Mouse (Mus musculus) ES-Bruce4 (cell line): Measurements from ENCODE around the gene Ift81.

Source experiments
- CTCF ChIP-seq: IDR thresholded peaks from one replicate; pipeline ENCODE4 v1.8.1; 2011; ENCODE audit warnings: low read depth, low read length
- EP300 ChIP-seq: IDR thresholded peaks from 2 replicates; pipeline ENCODE4 v1.6.1; 2011; ENCODE audit warnings: low read depth, low read length; ENCODE audit not compliant: insufficient read depth

- TF ChIP-seq CTCF: no peak
- no peak for TF ChIP-seq EP300
Measured at GRCm38 (mm10) chr5:122584093-122584492, 30.2 kb downstream of the Ift81 start.
